Mouse (Mus musculus) thymus, postnatal 25 days (tissue): ENCODE results near the gene Gpbar1.
A peak's percentile ranks its signal among the peaks of the same experiment; 100 is the strongest.

Source experiments
- DNase-seq: peaks from one replicate; pipeline ENCODE4 v3.0.0; 2022

Gene Gpbar1

DNA sequence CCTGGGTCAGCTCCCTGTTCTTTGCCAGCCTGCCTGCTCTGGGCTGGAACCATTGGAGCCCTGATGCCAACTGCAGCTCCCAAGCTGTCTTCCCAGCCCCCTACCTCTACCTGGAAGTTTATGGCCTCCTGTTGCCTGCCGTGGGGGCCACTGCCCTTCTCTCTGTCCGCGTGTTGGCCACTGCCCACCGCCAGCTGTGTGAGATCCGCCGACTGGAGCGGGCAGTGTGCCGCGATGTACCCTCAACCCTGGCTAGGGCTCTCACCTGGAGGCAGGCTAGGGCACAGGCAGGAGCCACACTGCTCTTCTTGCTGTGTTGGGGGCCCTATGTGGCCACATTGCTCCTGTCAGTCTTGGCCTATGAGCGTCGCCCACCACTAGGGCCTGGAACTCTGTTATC lies 638 bp downstream of the Gpbar1 start:
- no peak for DNase-seq

DNA sequence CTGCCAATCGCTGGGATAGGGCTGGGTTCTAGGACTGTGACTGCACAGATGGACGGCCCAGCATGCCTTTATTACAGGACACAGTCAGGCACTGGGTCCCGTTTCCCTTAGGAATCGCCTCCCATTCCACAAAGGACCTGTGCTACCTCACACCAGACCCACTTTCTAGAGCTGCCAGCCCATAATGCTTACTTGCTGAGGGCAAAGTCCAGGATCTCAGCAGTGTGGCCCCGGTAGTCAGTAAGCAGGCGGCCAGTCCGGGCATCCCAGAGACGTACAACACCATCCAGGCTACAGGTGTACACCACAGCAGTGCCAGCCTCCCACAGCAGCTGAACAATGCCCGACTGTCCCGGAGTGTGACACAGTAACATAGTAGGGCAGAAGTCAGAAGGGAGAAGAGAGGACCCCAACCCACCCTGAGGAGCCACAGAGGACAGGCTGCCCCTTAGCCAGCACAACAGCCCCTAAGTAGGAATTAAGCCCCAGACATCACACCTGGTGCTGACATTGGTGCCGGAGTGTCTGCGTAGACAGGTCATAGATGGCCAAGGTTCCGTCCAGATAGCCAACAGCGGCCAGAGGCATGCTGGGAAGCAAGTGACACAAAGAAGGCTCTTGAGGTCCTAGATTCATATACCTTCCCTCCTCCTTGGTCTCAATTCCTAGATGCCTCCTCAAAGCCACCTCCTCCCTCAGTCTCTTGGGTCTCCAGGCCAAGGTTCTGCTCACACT lies 2.4 kb downstream of the Gpbar1 start:
- no peak for DNase-seq

DNA sequence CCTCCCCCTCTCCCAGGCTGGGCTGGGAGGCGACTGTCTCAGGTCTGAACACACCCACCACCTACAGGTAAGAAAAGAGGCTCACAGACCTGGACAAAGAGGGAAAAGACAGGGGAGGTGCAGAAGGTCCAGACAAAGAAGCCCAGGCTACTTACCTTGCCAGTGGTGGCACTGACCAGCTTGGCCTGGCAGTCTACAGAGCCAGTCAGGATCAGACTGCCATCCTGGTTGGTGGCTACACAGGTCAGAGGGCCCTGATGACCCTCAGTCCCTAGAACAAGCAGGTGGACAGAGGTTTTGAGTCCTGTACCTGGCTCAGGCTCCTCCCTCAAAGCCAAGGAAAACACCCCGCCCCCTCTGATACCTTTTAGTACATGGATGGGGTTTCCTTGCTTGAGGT lies 3.0 kb downstream of the Gpbar1 start:
- no peak for DNase-seq

DNA sequence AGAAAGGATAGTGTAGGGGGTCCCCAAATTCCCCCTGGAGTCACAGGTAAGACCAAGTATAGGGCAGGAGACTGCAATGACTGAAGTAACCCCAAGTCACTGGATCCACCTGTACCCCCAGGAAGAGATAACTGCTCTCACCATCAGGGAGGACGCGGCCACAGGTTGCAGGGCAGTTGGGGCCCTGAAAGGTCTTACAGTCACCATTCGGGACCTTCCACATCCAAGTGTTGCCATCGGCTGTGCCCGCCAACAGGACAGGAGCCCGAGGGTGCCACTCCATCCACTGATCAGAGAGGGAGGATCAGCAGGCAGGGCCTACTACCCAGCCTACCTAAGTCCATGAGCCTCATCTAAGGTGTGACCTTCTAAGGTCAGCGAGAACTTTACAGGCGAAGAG lies 3.5 kb downstream of the Gpbar1 start:
- DNase-seq, result no peak

DNA sequence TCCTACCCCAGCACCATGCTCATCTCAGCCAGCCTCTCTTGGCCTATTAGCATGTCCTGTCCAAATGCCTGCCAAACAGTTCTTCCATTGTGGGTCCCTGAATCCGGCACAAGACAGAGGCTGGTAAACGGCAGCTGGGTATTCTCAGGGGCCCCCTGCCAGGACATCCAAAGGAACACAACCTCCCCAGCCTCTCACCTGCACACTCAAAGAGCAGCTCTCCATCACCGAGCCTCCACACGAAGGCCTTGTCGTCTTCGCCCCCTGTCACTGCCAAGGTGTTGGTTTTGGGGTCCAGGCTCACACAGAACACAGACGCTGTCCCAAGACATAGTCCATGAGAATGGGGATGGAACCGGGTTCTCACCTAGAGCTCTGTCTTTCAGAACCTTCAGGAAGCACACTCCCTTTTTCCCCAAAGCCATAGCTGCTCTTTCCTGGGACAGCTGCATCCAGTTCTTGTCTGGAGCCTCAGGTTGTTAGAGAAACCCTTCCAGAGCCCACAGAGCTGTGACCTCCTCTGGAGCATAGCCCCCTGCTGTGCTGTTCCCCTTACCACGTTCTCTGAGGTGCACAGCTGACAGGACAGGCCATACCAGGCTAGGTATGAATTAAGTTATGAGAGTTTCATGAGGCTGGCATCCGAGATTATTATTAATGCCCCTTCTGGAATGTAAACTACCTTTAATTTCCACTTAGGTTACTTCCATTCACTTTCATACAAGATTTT lies 4.7 kb downstream of the Gpbar1 start:
- no peak for DNase-seq

DNA sequence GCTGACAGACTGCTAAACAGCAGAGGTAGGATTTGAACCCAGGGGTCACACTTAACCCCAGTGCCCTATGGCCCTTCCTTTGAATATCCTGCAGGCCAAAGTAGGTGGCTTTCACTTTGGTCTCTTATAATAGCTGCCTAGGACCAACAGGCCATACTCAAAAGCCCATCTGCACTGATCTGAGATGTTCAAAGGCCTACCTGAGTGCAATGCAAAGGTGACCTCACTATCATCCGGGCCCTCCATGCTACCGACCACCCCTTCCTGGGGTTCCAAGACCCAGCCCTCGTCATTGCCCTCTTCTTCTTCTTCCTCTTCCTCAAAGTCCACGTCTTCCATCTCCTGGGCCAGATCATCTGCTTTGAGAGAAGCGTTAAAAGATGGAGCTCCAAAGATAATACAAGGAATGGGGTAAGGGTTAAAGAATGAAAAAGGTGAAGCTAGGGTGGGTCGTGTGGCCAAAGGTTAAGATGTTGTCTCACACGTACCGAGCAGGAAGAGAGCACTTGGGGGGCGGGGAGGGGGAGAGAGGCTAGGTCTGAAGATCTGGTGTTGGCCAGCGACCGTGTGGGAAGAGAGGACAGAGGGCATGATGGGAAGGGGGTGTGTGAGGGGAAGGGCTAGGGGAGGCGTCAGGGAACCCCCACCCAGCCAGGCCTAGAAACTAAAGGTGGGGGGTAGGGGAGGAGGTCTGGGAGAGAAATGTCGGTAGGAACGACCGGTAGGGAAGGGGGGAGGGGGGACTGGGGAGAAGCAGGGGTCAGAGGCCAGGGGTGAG lies 5.5 kb downstream of the Gpbar1 start:
- DNase-seq, result peak; percentile 49

DNA sequence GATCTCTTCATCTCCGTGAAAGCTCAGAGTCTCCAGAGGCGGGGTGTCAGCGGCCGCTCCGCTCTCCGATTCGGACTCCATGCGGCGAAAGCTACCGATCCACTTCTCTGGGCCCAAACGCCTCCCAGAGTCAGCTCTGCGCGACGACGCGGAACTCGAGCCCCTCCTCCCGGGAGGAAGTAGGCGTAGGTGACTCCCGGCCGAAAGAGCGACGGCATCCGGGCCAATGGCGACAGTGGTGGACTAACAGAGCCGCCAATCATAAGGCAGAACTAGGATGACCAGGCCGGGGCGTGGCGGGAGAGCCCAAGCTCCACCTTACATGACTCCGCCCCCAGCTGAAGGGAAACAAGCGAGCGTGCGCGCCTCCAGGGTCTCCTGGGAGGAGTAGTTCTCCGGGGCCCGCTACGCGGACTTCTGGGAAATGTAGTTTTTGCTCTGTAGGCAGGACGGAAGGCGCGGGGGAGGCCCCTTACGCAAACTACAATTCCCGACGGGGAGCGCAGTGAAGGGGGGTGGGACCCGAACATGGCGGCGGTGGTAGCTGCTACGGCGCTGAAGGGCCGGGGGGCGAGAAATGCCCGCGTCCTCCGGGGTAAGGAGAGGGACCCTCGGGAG lies 6.3 kb downstream of the Gpbar1 start, which contains the start of the genes Aamp and Pnkd:
Gene Aamp (minus strand): TSS at position 196 of the 618 bp plus-strand sequence.
Gene Pnkd (plus strand): TSS at position 388 of the 618 bp plus-strand sequence.
- DNase-seq, result peak; percentile 100

DNA sequence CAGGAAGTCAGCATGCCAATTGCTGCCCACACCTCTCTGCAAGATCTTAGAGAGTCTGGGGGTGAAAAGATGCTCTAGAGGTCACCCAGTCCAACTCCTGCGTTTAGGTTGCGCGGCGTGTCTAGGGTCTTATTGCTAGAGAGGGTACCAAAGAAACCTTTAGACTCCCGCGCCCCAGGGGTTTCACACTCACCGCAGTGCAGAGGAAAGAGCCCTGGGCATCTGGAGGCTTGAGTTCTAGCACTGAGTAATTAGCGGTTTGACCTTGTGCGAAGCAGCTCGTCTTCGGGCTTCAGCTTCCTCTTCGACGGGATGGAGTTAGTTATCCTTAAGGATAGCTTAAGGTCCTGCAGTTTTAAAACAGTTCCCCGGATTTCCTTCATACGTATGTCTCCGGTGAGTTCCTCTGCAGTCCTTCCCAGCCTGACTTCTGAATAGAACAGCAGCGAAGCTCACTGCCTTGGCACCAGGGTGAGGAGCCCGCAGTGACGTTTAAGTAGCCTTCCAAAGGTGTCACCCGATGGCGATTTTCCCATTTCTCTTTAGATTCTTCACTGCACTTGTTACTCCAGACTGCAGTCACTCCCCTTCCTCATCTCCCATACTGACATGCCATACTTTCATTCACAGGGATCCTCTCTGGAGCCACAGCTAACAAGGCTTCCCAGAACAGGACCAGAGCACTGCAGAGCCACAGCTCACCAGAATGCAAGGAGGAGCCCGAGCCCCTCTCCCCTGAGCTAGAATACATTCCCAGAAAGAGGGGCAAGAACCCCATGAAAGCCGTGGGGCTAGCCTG lies 7.1 kb downstream of the Gpbar1 start:
- no peak for DNase-seq

DNA sequence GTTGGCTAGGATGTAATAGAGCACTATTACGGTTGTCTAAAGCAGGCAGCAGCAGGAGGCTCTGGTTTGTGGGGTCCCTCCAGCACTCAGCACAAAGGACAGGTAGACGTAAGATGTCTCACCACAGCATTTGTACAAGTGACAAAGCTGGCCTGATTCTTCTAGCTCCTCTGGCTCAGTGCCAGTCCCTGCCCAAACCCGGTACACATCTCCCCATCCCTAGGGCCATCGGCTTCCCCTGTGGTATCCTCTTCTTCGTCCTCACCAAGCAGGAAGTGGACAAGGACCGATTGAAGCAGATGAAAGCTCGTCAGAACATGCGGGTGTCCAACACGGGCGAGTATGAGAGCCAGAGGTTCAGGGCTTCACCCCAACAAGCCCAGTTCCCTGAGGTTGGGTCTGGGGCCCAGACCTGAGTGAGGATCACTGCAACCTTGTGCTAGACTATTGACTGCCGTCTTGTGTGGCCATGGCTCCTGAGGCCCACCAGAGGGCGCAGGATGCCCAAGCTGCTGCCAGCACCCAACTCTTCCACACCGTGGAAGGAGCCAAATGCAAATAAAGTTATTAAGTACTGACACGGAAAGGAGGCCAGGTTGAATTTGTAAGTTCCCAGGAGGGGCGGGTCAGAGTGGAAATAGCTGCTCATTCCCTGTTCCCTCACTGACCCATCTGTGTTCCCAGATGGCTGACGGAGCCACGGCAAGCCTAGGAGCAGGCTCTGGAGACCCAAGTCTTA lies 8.7 kb downstream of the Gpbar1 start:
- DNase-seq, result peak; percentile 18

DNA sequence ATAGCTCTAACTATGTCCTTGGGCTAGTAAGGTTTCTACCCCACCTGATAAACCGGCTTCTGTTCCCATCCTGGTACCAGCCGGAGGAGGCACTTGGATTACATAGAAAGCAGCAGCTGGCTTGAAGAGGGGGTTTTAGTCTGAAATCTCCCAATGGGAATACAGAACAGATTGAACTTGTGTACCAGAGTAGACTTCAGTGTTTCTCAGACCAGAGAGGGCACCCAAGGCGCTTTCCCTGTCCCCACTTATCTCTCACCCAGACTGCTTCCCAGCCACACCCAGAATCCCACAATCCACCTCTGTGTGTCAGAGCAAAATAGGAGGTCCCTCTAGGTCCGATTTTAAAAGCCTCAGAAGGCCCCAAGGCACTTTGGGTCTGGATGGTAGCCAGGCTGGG lies 10.0 kb downstream of the Gpbar1 start:
- no peak for DNase-seq

DNA sequence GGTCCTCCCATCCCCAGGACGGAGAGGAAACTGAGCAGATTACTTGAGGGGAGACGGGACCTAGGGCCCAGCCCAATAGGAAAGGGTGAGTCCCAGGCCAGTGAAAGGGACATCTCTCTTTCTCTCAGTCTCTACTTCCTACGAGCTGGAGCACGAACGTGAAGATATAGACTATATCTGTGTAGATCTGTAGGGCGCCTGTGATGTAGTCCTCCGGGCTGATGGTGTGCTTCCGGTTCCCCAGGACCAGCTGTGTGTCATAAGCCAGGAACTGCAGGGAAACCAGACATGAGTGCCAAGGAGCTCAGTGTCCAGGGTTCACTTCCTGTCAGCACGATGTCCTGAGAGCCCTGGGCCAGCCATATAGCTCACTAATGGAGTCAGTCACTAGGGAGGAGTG lies 10.9 kb downstream of the Gpbar1 start:
- DNase-seq, result no peak

DNA sequence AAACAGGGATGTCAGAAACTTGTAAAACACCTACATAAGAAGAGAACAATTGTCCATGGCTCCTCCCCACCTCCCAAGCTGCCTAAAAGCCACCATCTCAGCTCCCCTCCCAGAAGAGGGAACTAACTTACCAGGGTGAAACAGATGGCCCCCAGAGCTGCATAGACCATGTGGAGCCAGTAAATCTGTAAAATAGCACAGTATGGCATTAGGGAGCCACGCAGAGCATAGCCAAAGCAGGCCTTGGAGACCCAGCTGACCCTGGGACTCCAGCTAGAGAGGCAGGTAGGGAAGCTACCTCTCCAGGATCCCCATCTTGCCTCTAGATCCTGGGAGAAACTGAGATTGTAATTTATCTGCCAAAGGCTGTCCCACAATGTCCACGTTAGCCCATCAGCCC lies 11.4 kb downstream of the Gpbar1 start:
- DNase-seq, result no peak

DNA sequence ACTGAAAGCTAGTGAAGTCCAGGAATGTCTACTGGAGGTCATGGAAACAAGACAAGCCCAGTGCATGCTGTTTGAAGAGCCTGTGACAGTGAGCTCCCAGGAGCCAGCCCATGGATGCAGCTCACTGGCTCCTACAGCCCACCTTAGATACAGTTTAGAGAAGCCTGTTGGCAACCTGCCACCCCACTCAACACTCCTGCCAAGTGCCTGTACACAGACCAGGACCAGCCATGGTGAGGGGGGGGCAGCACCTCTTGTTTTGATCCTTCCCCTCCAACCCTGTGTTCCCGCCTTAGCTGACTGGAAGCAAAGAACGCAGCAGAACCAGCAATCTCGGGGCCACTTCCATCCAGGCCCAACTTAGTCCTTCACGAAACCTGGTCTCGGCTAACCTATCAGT lies 11.8 kb downstream of the Gpbar1 start:
- no peak for DNase-seq

DNA sequence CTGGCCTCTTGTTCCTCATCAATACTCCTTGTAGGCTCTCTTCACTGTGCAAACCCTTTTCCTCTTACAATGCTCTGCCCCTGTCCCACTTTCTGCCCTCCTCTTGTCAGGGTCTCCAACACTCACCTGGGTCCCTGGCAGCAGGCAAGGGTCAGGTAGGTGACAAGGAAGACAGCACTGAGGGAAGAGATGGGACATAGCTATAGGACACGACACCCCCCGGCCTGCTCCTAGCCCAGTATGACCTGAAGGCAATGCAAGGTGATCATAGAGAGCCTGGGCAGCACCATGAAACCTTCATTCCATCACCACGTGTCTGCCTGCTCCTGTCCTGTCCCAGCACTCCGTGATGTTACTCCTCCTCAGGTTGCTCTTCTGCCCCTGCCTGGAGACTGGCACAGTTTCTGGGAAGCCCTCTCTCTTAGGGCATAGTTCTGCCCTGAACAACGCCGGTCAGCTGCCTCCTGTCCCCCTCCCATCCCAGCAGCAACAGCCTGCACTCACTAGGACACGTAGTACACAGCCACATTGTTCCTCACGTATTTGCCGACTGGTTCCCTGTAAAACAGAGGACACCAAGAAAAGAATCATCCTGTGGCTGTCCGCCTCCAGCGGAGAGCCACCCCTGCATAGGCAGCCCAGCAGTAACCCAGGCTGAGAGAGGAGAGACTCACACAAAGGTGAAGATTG lies 14.1 kb downstream of the Gpbar1 start:
- no peak for DNase-seq

DNA sequence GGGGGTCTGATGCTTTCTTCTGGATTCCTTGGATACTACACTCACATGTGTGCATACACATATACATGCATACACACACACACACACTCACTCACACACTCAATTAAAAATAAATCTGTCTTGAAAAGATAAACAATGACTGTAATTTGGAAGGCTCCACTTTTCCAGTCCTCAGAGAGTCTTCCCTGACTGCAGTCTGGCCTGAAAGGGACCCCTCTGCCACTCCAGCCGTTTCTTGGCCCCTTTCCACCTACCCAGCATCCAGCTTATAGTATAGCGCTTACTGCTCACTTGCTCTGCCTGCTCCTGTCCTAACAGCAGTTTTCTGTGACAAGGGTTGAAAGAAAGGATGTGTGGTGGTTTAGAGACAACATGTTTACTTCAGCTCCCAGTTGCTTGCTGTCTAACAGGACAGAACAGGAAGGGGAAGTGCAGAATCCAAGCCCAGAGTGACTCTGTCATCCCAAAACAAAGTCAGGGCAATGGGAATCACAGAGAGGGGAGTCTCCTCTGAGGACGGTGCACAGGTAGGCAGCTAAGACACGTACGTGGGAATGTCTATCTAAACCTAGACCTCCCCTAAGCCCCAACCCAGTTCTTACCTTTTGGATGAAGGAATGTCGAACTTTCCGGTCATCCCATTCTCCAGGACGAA lies 15.1 kb downstream of the Gpbar1 start:
- no peak for DNase-seq

DNA sequence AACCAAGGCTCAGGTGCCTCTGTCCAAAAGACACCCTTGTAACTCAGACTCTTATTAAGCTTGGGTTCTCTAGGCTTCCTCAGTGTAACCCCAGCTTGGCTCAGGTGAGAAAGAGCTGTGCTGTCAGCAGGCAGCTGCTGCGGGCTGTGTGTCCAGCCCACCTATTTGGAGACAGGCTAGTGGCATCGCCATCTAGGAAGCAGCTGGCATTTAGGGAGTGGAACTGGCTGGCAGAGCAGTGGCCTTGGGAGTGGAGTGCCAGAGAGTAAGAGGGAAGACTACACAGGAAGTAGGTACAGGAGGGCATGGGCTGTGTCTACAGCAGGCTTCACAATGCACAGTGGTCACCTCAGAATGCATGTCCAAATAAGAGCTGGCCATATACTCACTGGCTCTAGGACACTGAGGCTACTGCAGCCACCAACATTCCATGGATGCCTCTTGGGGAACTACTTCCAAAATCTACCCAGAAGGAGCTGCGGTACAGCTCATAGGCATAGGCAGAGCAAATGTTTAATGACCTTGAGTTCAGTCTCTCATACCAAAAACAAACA lies 15.8 kb downstream of the Gpbar1 start:
- DNase-seq, result no peak

DNA sequence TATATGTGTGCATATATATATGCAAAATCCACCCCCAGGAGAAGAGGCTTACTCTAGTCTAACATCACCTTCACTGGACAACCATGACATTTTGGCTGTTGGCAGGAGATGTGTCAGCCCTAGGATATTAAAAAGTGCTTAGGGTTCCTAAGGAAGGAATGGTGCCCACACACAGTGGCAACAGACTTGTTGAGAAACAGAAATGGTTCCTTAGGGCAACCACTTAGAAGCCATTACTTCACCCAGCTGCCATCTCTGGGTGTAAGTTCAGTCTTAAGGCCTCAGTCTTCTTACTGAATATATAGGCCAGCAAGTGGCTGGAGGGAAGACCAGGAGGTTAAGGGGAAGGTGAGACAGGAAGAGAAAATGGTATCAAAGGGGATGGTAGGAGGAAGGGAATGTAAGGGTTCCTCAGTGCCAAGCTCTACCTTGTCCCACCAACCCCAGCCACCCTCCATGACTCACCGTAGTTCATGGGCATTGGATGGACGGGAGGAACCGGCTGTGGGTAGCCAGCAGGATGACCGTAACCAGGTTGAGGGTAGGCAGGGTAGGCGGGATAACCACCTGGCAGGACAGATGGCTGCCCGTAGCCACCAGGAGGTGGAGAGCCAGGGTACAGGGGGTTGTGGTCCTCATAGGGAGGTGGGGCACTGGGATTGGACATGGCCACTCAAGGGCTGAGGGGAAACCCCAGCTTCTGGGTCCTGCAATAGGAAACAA lies 16.5 kb downstream of the Gpbar1 start:
- DNase-seq, result no peak

DNA sequence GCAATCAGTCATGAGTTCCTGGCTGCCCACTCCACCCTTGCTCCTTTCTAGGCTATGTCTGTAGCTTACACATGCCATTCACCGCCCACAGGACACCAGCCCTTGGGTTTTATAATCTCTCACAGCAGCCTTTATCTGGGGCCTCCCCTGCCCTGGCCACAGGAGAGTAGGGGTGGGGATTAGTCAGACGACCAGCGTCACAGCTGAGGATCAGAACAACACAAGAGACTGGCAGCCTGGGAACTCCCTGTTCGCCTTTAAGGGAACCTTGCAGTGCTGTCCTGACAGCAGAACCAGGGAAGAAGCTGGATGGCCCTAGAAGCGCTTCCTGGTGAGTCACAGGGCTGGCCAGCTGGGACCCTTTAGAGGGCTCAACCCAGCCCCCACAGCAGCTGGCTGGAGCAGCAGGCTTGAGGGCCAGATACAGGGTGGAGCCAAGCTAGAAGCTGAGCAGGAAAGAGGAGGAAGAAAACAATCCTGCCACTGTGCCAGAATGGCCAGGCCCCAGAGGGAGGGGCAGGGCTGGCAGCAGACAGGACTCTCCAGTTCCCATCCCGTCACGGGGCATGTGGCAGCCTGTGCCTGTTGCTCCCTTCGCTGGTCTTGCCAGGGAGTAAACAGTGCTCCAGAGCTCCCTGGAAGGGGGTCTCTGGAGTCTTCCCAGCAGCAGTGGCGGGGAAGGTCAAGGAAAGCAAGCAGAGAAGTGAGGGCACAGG lies 17.3 kb downstream of the Gpbar1 start:
- peak; percentile 14 for DNase-seq

DNA sequence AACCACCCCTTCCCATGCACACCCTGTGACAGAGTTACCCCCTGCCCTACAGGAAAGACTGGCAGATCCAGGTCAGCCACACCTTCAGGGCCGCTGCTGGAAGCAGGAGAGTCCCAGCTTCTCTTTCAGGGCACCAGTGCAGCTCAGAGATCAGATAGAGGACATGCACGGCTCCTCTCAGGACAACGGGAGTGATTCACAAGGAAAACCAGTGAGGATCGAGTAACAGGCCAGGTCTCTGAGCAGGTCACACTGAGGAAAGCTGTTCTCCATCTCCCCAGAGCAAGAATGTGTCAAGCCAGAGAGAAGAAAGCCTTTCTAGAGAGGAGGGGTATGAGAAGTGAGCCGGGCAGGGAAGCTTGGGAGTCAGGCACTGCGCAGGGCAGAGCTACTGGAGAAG lies 18.1 kb downstream of the Gpbar1 start:
- no peak for DNase-seq
